Mouse (Mus musculus) MEL (cell line): ENCODE results near the gene Kifap3. TPM values are rescaled to one million over a fixed set of nuclear protein-coding genes. Genes with fewer than 3 reads are reported as not detected.

ENCODE experiments used
- DNase-seq: peaks from one replicate; pipeline ENCODE4 v3.0.0; 2011; ENCODE audit warnings: low read depth, low spot score
- H3K27ac ChIP-seq: 2 replicates; pipeline ENCODE4 v1.5.1; 2012; ENCODE audit warnings: low read depth, mild to moderate bottlenecking, control low read depth, low read length, moderate library complexity; ENCODE audit not compliant: control insufficient read depth
- H3K27me3 ChIP-seq, 2 experiments: fragments of 150-350 bp in 1 of 2; sonication (generic) in 1 of 2; 2 replicates each; pipeline ENCODE4 v1.6.1; 2012; ENCODE audit warnings: low read length in 2 of 2, mild to moderate bottlenecking in 2 of 2, improper control_type of control experiment in 1 of 2, moderate library complexity in 1 of 2; ENCODE audit not compliant: insufficient read depth in 2 of 2, control insufficient read depth in 1 of 2
- H3K36me3 ChIP-seq, 2 experiments: 2 replicates each; pipeline ENCODE4 v1.6.1; 2012 to 2014; ENCODE audit warnings: low read length in 2 of 2, improper control_type of control experiment in 1 of 2, inconsistent platforms in 1 of 2, mild to moderate bottlenecking in 1 of 2; ENCODE audit not compliant: insufficient read depth in 2 of 2, control insufficient read depth in 1 of 2
- H3K4me1 ChIP-seq, 2 experiments: fragments of 150-350 bp in 1 of 2; sonication (generic) in 1 of 2; 2 replicates each; pipeline ENCODE4 v1.6.1; 2012; ENCODE audit warnings: low read length in 2 of 2, improper control_type of control experiment in 1 of 2, mild to moderate bottlenecking in 1 of 2; ENCODE audit not compliant: insufficient read depth in 2 of 2, control insufficient read depth in 1 of 2
- H3K4me3 ChIP-seq, 2 experiments: fragments of 150-350 bp in 1 of 2; sonication (generic) in 1 of 2; 2 replicates each; pipeline ENCODE4 v1.5.1; 2012; ENCODE audit warnings: low read depth in 2 of 2, low read length in 2 of 2, mild to moderate bottlenecking in 2 of 2, moderate library complexity in 2 of 2, control low read depth in 1 of 2, improper control_type of control experiment in 1 of 2; ENCODE audit not compliant: control insufficient read depth in 1 of 2, insufficient read depth in 1 of 2
- H3K79me2 ChIP-seq: 2 replicates; pipeline ENCODE4 v1.6.1; 2012; ENCODE audit warnings: mild to moderate bottlenecking, low read length, moderate library complexity; ENCODE audit not compliant: control insufficient read depth, poor library complexity, insufficient read depth
- H3K9ac ChIP-seq: 2 replicates; pipeline ENCODE4 v1.6.1; 2012; ENCODE audit warnings: low read depth, mild to moderate bottlenecking, control low read depth, low read length, moderate library complexity; ENCODE audit not compliant: control insufficient read depth, poor library complexity, severe bottlenecking
- H3K9me3 ChIP-seq: fragments of 150-350 bp; sonication (generic); replicated peaks from 2 replicates; pipeline ENCODE4 v1.6.1; 2012; ENCODE audit warnings: mild to moderate bottlenecking, low read length, improper control_type of control experiment, moderate library complexity; ENCODE audit not compliant: insufficient read depth
- CHD2 ChIP-seq: IDR thresholded peaks from 2 replicates; pipeline ENCODE4 v1.6.1; 2011; ENCODE audit warnings: low read length, improper control_type of control experiment
- E2F4 ChIP-seq: IDR thresholded peaks from 2 replicates; pipeline ENCODE4 v1.6.1; 2011; ENCODE audit warnings: low read depth, low read length, improper control_type of control experiment, borderline replicate concordance
- ELF1 ChIP-seq: IDR thresholded peaks from 2 replicates; pipeline ENCODE4 v1.6.1; 2014; ENCODE audit warnings: low read depth, mild to moderate bottlenecking, inconsistent platforms, low read length, improper control_type of control experiment, moderate library complexity
- ETS1 ChIP-seq: IDR thresholded peaks from 2 replicates; pipeline ENCODE4 v1.6.1; 2012; ENCODE audit warnings: low read depth, mild to moderate bottlenecking, inconsistent platforms, low read length, improper control_type of control experiment, moderate library complexity
- GABPA ChIP-seq: IDR thresholded peaks from 2 replicates; pipeline ENCODE4 v1.6.1; 2012; ENCODE audit warnings: low read depth, mild to moderate bottlenecking, inconsistent platforms, low read length, improper control_type of control experiment, moderate library complexity
- GATA1 ChIP-seq: IDR thresholded peaks from 2 replicates; pipeline ENCODE4 v1.6.1; 2011; ENCODE audit warnings: low read depth, low read length, improper control_type of control experiment
- HCFC1 ChIP-seq: IDR thresholded peaks from 2 replicates; pipeline ENCODE4 v1.6.1; 2012; ENCODE audit warnings: low read depth, mild to moderate bottlenecking, inconsistent platforms, low read length, improper control_type of control experiment, moderate library complexity
- MAX ChIP-seq: IDR thresholded peaks from 2 replicates; pipeline ENCODE4 v1.6.1; 2011; ENCODE audit warnings: low read length, improper control_type of control experiment
- MAZ ChIP-seq: IDR thresholded peaks from 2 replicates; pipeline ENCODE4 v1.6.1; 2012; ENCODE audit warnings: low read depth, mild to moderate bottlenecking, inconsistent platforms, low read length, improper control_type of control experiment
- MXI1 ChIP-seq: IDR thresholded peaks from 2 replicates; pipeline ENCODE4 v1.6.1; 2011; ENCODE audit warnings: mild to moderate bottlenecking, low read depth, low read length, improper control_type of control experiment
- MYB ChIP-seq: IDR thresholded peaks from 2 replicates; pipeline ENCODE4 v1.6.1; 2011; ENCODE audit warnings: mild to moderate bottlenecking, low read depth, low read length, improper control_type of control experiment
- MYC ChIP-seq: IDR thresholded peaks from 2 replicates; pipeline ENCODE4 v1.6.1; 2011; ENCODE audit warnings: low read depth, mild to moderate bottlenecking, low read length, improper control_type of control experiment, moderate library complexity
- POLR2A ChIP-seq, 2 experiments: IDR thresholded peaks; 2 replicates each; pipeline ENCODE4 v1.6.1; 2011 to 2012; ENCODE audit warnings: low read length in 2 of 2, mild to moderate bottlenecking in 2 of 2, control low read depth in 1 of 2, improper control_type of control experiment in 1 of 2, low read depth in 1 of 2, moderate library complexity in 1 of 2; ENCODE audit not compliant: control insufficient read depth in 1 of 2, insufficient read depth in 1 of 2, poor library complexity in 1 of 2
- RAD21 ChIP-seq: IDR thresholded peaks from 2 replicates; pipeline ENCODE4 v1.6.1; 2011; ENCODE audit warnings: mild to moderate bottlenecking, low read depth, low read length, improper control_type of control experiment
- RCOR1 ChIP-seq: IDR thresholded peaks from 2 replicates; pipeline ENCODE4 v1.6.1; 2012; ENCODE audit warnings: low read depth, mild to moderate bottlenecking, inconsistent platforms, low read length, improper control_type of control experiment
- SMC3 ChIP-seq: IDR thresholded peaks from 2 replicates; pipeline ENCODE4 v1.6.1; 2011; ENCODE audit warnings: low read depth, low read length, improper control_type of control experiment
- TBP ChIP-seq: IDR thresholded peaks from 2 replicates; pipeline ENCODE4 v1.8.0; 2011; ENCODE audit warnings: low read depth, low read length, improper control_type of control experiment
- TCF12 ChIP-seq: IDR thresholded peaks from 2 replicates; pipeline ENCODE4 v1.6.1; 2014; ENCODE audit warnings: low read depth, mild to moderate bottlenecking, inconsistent platforms, low read length, improper control_type of control experiment, moderate library complexity
- UBTF ChIP-seq: IDR thresholded peaks from 2 replicates; pipeline ENCODE4 v1.6.1; 2012; ENCODE audit warnings: low read depth, mild to moderate bottlenecking, inconsistent platforms, low read length, improper control_type of control experiment, moderate library complexity, borderline replicate concordance; ENCODE audit not compliant: insufficient read depth
- USF1 ChIP-seq: IDR thresholded peaks from 2 replicates; pipeline ENCODE4 v1.6.1; 2014; ENCODE audit warnings: low read depth, mild to moderate bottlenecking, inconsistent platforms, low read length, improper control_type of control experiment, moderate library complexity
- ZC3H11A ChIP-seq: IDR thresholded peaks from 2 replicates; pipeline ENCODE4 v1.6.1; 2012; ENCODE audit warnings: low read depth, mild to moderate bottlenecking, inconsistent platforms, low read length, improper control_type of control experiment
- polyA plus RNA-seq, 2 experiments: library from polyadenylated mRNA; stranded (reverse) in 1 of 2; unstranded in 1 of 2; fragments of >175 nt in 1 of 2; fragments of >200 nt in 1 of 2; gene quantifications; 2 replicates each; pipeline versions ENCODE4 v1.2.1 to v1.2.4; 2012; ENCODE audit warnings: low replicate concordance in 2 of 2, low read depth in 1 of 2; ENCODE audit not compliant: insufficient read length in 2 of 2, insufficient read depth in 1 of 2, missing spikeins in 1 of 2
- total RNA-seq: library from RNA; depleted of rRNA; stranded (reverse); fragments of 300-350 nt; gene quantifications from 2 replicates; pipeline ENCODE4 v1.2.3, GENCODE M21; 2012

Kifap3 gene
- total and polyA plus RNA-seq, 3 experiments, result 5.1 to 7.6 TPM; not detected in 1

DNA sequence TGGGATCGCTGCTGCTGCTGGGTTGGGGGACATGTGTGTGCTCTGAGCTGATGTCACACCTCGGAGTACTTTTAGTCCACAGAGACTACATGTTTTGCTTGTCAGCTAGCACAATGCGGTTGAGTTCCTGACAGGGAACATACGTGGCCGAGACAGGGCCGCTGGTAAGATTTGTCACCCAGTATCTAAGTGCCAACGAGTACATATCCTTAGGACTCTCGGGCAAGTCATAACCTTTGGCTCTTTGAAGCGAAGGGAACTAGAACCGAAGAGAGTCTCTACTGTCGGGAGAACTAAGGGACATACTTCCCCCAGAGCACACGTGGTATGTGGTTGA is 151.0 kb downstream of the Kifap3 start:
- Histone ChIP-seq H3K9me3 (no peaks in the 10 kb centered on the region), H3K27me3 (no peaks in the 10 kb centered on the region), H3K4me1 (peaks cover 2 to 16% of the 10 kb centered on the region in 2 experiments), H3K4me3 (peak overlapping the region; percentile 68 to 96), H3K79me2 (peaks cover 28% of the 10 kb centered on the region), H3K9ac (peak overlapping the region; percentile 99), H3K27ac (peak overlapping the region; percentile 32; the same call in 1 of the 2 replicates), H3K36me3 (peaks cover 4 to 12% of the 10 kb centered on the region in 2 experiments)
- DNase-seq, result peak; percentile 66
- TF ChIP-seq MAZ, result no peak
- TF ChIP-seq E2F4, result no peak
- TF ChIP-seq UBTF, result 0 out of 2 replicates have a peak, but pooled peaks have one; percentile 23
- peak; percentile 46 for TF ChIP-seq MXI1
- TF ChIP-seq GABPA, result no peak
- TF ChIP-seq HCFC1, result no peak
- TF ChIP-seq CHD2, result no peak
- no peak for TF ChIP-seq RCOR1
- no peak for TF ChIP-seq TCF12
- TF ChIP-seq ETS1, result no peak
- TF ChIP-seq POLR2A (IDR thresholded peaks at IDR 0.05; ENCODE audit: control insufficient read depth in 1 of 2, insufficient read depth in 1 of 2, low read depth in 1 of 2, low read length in 2 of 2, poor library complexity in 1 of 2), result no peak
- no peak for TF ChIP-seq MYB
- no peak for TF ChIP-seq SMC3
- TF ChIP-seq MYC, result peak; percentile 40; the same call in 1 of the 2 replicates
- no peak for TF ChIP-seq ELF1
- TF ChIP-seq TBP, result 0 out of 2 replicates have a peak, but pooled peaks have one; percentile 54
- no peak for TF ChIP-seq RAD21
- TF ChIP-seq GATA1, result no peak
- TF ChIP-seq MAX, result no peak; the same call in none of the 2 replicates

- Histone ChIP-seq H3K9ac (peak overlapping the region; percentile 99; the same call in 1 of the 2 replicates), H3K27me3 (no peaks in the 10 kb centered on the region), H3K27ac (no peak overlapping the region), H3K79me2 (peaks cover 28% of the 10 kb centered on the region), H3K4me1 (peaks cover 2 to 16% of the 10 kb centered on the region in 2 experiments), H3K36me3 (peaks cover 9 to 12% of the 10 kb centered on the region in 2 experiments)
- DNase-seq, result peak; percentile 17
- peak; percentile 22; the same call in 1 of the 2 replicates for TF ChIP-seq GATA1
- TF ChIP-seq USF1, result 0 out of 2 replicates have a peak, but pooled peaks have one; percentile 17
- TF ChIP-seq MYC, result 0 out of 2 replicates have a peak, but pooled peaks have one; percentile 32
- TF ChIP-seq ZC3H11A, result no peak
- 0 out of 2 replicates have a peak, but pooled peaks have one; percentile 21 for TF ChIP-seq MAX
- TF ChIP-seq, all 39 proteins: peak for 4
- no peaks in the 10 kb centered on the region for H3K9me3 ChIP-seq
- no peak overlapping the region for H3K4me3 ChIP-seq
Measured at GRCm38 (mm10) chr1:163931801-163932200, 152.4 kb downstream of the Kifap3 start.
